Mouse (Mus musculus) heart, postnatal 0 days (tissue): ENCODE measurements at regions not wholly inside any gene's neighbourhood (a gene's known extent, or its start where the extent isn't known, plus 50 kb on each side); places are given as distances from the start of the nearest gene placed in this dataset.

ENCODE experiments used
- ATAC-seq: fragments of 200-750 bp; cut with Nextera tagmentation; 2 replicates; pipeline ENCODE4 v1.8.0; 2017; ENCODE audit warnings: low read depth, moderate number of reproducible peaks, moderate library complexity; ENCODE audit not compliant: insufficient read depth
- DNase-seq: peaks from one replicate; pipeline ENCODE4 v3.0.0-alpha.2; 2016; ENCODE audit warnings: low spot score
- H3K27ac ChIP-seq: fragments of 300-500 bp; sonication (generic); 2 replicates; pipeline ENCODE4 v1.5.1; 2014; ENCODE audit warnings: low read depth, mild to moderate bottlenecking
- H3K27me3 ChIP-seq: fragments of 300-500 bp; sonication (generic); 2 replicates; pipeline ENCODE4 v1.6.1; 2014; ENCODE audit warnings: low read length, mixed read lengths; ENCODE audit not compliant: control insufficient read depth, insufficient read depth
- H3K36me3 ChIP-seq: fragments of 300-500 bp; sonication (generic); replicated peaks from 2 replicates; pipeline ENCODE4 v1.6.1; 2014; ENCODE audit warnings: low read length, mixed read lengths; ENCODE audit not compliant: control insufficient read depth, insufficient read depth
- H3K4me1 ChIP-seq: fragments of 300-500 bp; sonication (generic); 2 replicates; pipeline ENCODE4 v1.6.1; 2014; ENCODE audit warnings: antibody characterized with exemption; ENCODE audit not compliant: control insufficient read depth, insufficient read depth
- H3K4me2 ChIP-seq: fragments of 300-500 bp; sonication (generic); 2 replicates; pipeline ENCODE4 v1.6.1; 2014; ENCODE audit warnings: low read depth, mild to moderate bottlenecking, low read length, moderate library complexity
- H3K4me3 ChIP-seq: fragments of 300-500 bp; sonication (generic); 2 replicates; pipeline ENCODE4 v1.5.1; 2014; ENCODE audit warnings: low read depth, low read length
- H3K9ac ChIP-seq: fragments of 300-500 bp; sonication (generic); replicated peaks from 2 replicates; pipeline ENCODE4 v1.6.1; 2014; ENCODE audit warnings: low read depth, low read length, mixed read lengths
- H3K9me3 ChIP-seq: fragments of 300-500 bp; sonication (generic); replicated peaks from 2 replicates; pipeline ENCODE4 v1.6.1; 2016; ENCODE audit warnings: low read length; ENCODE audit not compliant: control insufficient read depth
- CTCF ChIP-seq: IDR thresholded peaks from 2 replicates; pipeline ENCODE4 v1.5.1; 2016; ENCODE audit warnings: antibody characterized with exemption, control low read depth, low read depth
- EP300 ChIP-seq: IDR thresholded peaks from 2 replicates; pipeline ENCODE4 v1.6.1; 2016; ENCODE audit warnings: antibody characterized with exemption, low read depth
- WGBS: fragments of 180-500 bp; shearing (Covaris S2); extraction: QIAGEN DNeasy Blood & Tissue Kit; methylation state at CpG from one replicate; pipeline ENCODE4 v1.1.7; 2014; 5-methylcytosine and 5-hydroxymethylcytosine counted together

GRCm38 (mm10) chr19:6625574-6625973 lies 82.7 kb upstream of the Slc22a12 start:
- Histone ChIP-seq H3K9me3 (no peaks in the 10 kb centered on the region), H3K36me3 (no peaks in the 10 kb centered on the region), H3K27me3 (no peaks in the 10 kb centered on the region), H3K27ac (no peak overlapping the region), H3K4me3 (no peak overlapping the region), H3K9ac (no peak overlapping the region), H3K4me2 (no peak overlapping the region), H3K4me1 (no peaks in the 10 kb centered on the region)
- no peak for DNase-seq
- TF ChIP-seq EP300 (no peak), CTCF (no peak)
- ATAC-seq = no peak
- 55% methylated on average over 3 of the region's 3 CpGs for WGBS

GRCm38 (mm10) chr19:6621023-6621422 lies 78.2 kb upstream of the Slc22a12 start:
- Histone ChIP-seq H3K27ac (no peak overlapping the region), H3K9me3 (no peaks in the 10 kb centered on the region), H3K4me2 (no peak overlapping the region), H3K27me3 (no peaks in the 10 kb centered on the region), H3K36me3 (no peaks in the 10 kb centered on the region), H3K9ac (no peak overlapping the region), H3K4me1 (no peaks in the 10 kb centered on the region), H3K4me3 (no peak overlapping the region)
- 68% methylated on average over 6 of the region's 6 CpGs for WGBS
- no peak for ATAC-seq
- no peak for DNase-seq
- TF ChIP-seq CTCF (no peak), EP300 (no peak)

- Histone ChIP-seq H3K27me3 (no peaks in the 10 kb centered on the region), H3K9me3 (no peaks in the 10 kb centered on the region), H3K4me1 (no peaks in the 10 kb centered on the region), H3K4me2 (no peak overlapping the region), H3K27ac (no peak overlapping the region), H3K36me3 (no peaks in the 10 kb centered on the region), H3K4me3 (no peak overlapping the region), H3K9ac (no peak overlapping the region)
- no peak for ATAC-seq
- no peak for DNase-seq
- TF ChIP-seq EP300 (no peak), CTCF (no peak)
- WGBS = 78% methylated on average over 6 of the region's 6 CpGs
These were observed 76.7 kb upstream of the Slc22a12 start for GRCm38 (mm10) chr19:6619546-6619945.

GRCm38 (mm10) chr19:6616659-6617058 lies 73.8 kb upstream of the Slc22a12 start:
- Histone ChIP-seq H3K4me2 (no peak overlapping the region), H3K4me3 (no peak overlapping the region), H3K9ac (no peak overlapping the region), H3K27me3 (no peaks in the 10 kb centered on the region), H3K9me3 (no peaks in the 10 kb centered on the region), H3K4me1 (no peaks in the 10 kb centered on the region), H3K36me3 (no peaks in the 10 kb centered on the region), H3K27ac (no peak overlapping the region)
- 76% methylated on average over 5 of the region's 5 CpGs for WGBS
- no peak for DNase-seq
- no peak for ATAC-seq
- TF ChIP-seq EP300 (no peak), CTCF (no peak)

GRCm38 (mm10) chr19:6612441-6612840 lies 69.6 kb upstream of the Slc22a12 start:
- H3K4me3 ChIP-seq = no peak overlapping the region
- H3K36me3 ChIP-seq = no peaks in the 10 kb centered on the region
- ATAC-seq (no peak), DNase-seq (no peak)
- TF ChIP-seq EP300 = no peak
- no peak for TF ChIP-seq CTCF
- no peaks in the 10 kb centered on the region for H3K9me3 ChIP-seq
- no peaks in the 10 kb centered on the region for H3K27me3 ChIP-seq
- H3K4me2 ChIP-seq = no peak overlapping the region
- H3K4me1 ChIP-seq = no peaks in the 10 kb centered on the region
- no peak overlapping the region for H3K9ac ChIP-seq
- WGBS = 70% methylated on average over 7 of the region's 7 CpGs
- H3K27ac ChIP-seq = no peak overlapping the region

GRCm38 (mm10) chr19:6611921-6612320 lies 69.1 kb upstream of the Slc22a12 start:
- ATAC-seq (no peak), DNase-seq (no peak)
- H3K9ac ChIP-seq = no peak overlapping the region
- no peaks in the 10 kb centered on the region for H3K27me3 ChIP-seq
- H3K9me3 ChIP-seq = no peaks in the 10 kb centered on the region
- H3K4me3 ChIP-seq = no peak overlapping the region
- no peak overlapping the region for H3K27ac ChIP-seq
- H3K36me3 ChIP-seq = no peaks in the 10 kb centered on the region
- WGBS = 80% methylated on average over 5 of the region's 5 CpGs
- H3K4me2 ChIP-seq = no peak overlapping the region
- TF ChIP-seq EP300 (no peak), CTCF (no peak)
- no peaks in the 10 kb centered on the region for H3K4me1 ChIP-seq
